In genomic region chr10:4341430-4341829, GRCm38 (mm10) we compare ENCODE assay signal across 8 mouse cellular contexts. TPM values are rescaled to one million over a fixed set of nuclear protein-coding genes. Genes with fewer than 3 reads are reported as not detected.
DNase-seq lines count a peak whose midpoint lies in the region; ATAC-seq lines count a peak whose summit lies in the region.

No protein-coding gene starts in this region.

- no peak for DNase-seq in frontal cortex, postnatal 14 days (ENCODE audit: low spot score in 2 of 2)
- peak; percentile 25 for DNase-seq in right cerebral cortex, adult 18-20 months
- DNase-seq in right cerebral cortex, postnatal 25 days: no peak
- peak; percentile 36 to 38 for DNase-seq in cerebellum, postnatal 36 days
- peak; percentile 48 to 57 for DNase-seq in heart, postnatal 36 days
- peak; percentile 73 for DNase-seq in lung, postnatal 10 days
- DNase-seq in thymus, postnatal 10 days (ENCODE audit: low spot score in 2 of 2): peak; percentile 27 to 56

- intact Hi-C loops in heart, postnatal 36 days (cut with DNase I): no loop called here

- peak; percentile 82 for ATAC-seq in frontal cortex, adult (ENCODE audit: low TSS enrichment)

RNA-seq across cellular contexts. Expression of gene Zbtb2, which starts 46.5 kb away (rescaled TPM):
- 1 to 10 TPM; 6.2 to 6.3 TPM for total RNA-seq in heart, postnatal 36 days (2021)

Comparison
In these comparisons a context has a peak if more than half of its experiments do, and no peak if none do; other contexts are left out.
1. DNase-seq: peak in right cerebral cortex, adult 18-20 months (single experiment), cerebellum, postnatal 36 days (2 of 2), heart, postnatal 36 days (2 of 2), lung, postnatal 10 days (single experiment) and thymus, postnatal 10 days (2 of 2); none in frontal cortex, postnatal 14 days (0 of 2) and right cerebral cortex, postnatal 25 days (single experiment).